Mouse (Mus musculus): ENCODE measurements around the gene Olfr688.

The Olfr688 gene

GRCm38 (mm10) chr7:105287795-105288194, at the start of gene Olfr688:
Gene Olfr688 (plus strand): TSS chr7:105288095.
- no peak for DNase-seq (ENCODE audit: low spot score in 2 of 2)

GRCm38 (mm10) chr7:105247671-105248070, 40.2 kb upstream of the Olfr688 start:
- DNase-seq (ENCODE audit: low spot score in 2 of 2): no peak

GRCm38 (mm10) chr7:105248197-105248596, 39.7 kb upstream of the Olfr688 start:
- no peak for DNase-seq (ENCODE audit: low spot score in 2 of 2)

GRCm38 (mm10) chr7:105256656-105257055, 31.2 kb upstream of the Olfr688 start:
- DNase-seq (ENCODE audit: low spot score in 2 of 2): peak in 1 of 2 experiments; percentile 28

GRCm38 (mm10) chr7:105272426-105272825, 15.5 kb upstream of the Olfr688 start:
- DNase-seq (ENCODE audit: low spot score in 2 of 2): no peak

- no peak for DNase-seq (ENCODE audit: low spot score in 2 of 2)
Measured at GRCm38 (mm10) chr7:105290051-105290450, 2.2 kb downstream of the Olfr688 start.

GRCm38 (mm10) chr7:105310865-105311264, 23.0 kb downstream of the Olfr688 start, which contains the start of gene Olfr689:
Gene Olfr689 (plus strand): TSS chr7:105311165.
- no peak for DNase-seq (ENCODE audit: low spot score in 2 of 2)

- no peak for DNase-seq (ENCODE audit: low spot score in 2 of 2)
Measured at GRCm38 (mm10) chr7:105325302-105325701, 37.4 kb downstream of the Olfr688 start.

GRCm38 (mm10) chr7:105334004-105334403, 46.1 kb downstream of the Olfr688 start, which contains the start of gene Olfr690:
Gene Olfr690 (minus strand): TSS chr7:105334104.
- no peak for DNase-seq (ENCODE audit: low spot score in 2 of 2)

Data from thymus, postnatal 10 days (tissue).